Mouse (Mus musculus) left cerebral cortex, adult 2 months (tissue): ENCODE measurements around the gene Col27a1. TPM values are rescaled to one million over a fixed set of nuclear protein-coding genes. Genes with fewer than 3 reads are reported as not detected.

Experiments used
- DNase-seq, 2 experiments: peaks; one replicate each; pipeline ENCODE4 v3.0.0; 2021 to 2022; ENCODE audit warnings: low spot score in 2 of 2, mixed read lengths in 1 of 2; ENCODE audit errors: extremely low spot score in 1 of 2
- H3K27ac ChIP-seq: fragments of 200-600 bp; 2 replicates; pipeline ENCODE4 v1.8.1; 2022
- H3K4me3 ChIP-seq: fragments of 200-600 bp; 2 replicates; pipeline ENCODE4 v1.8.1; 2022
- CTCF ChIP-seq: fragments of 200-600 bp; IDR thresholded peaks from 2 replicates; pipeline ENCODE4 v1.8.1; 2022; ENCODE audit warnings: antibody characterized with exemption, mild to moderate bottlenecking, moderate library complexity
- intact Hi-C: fragments of 180-260 bp; cut with DNase I; formaldehyde crosslinking; loops from one replicate; pipeline ENCODE4 v1.15.1; 2025
- total RNA-seq, 2 experiments: library from RNA; stranded (reverse); gene quantifications; 2 replicates each; pipeline ENCODE4 v1.2.3; 2021

Col27a1 gene
- total RNA-seq, 2 experiments from 2014 or later: 4.6 to 4.9 TPM

DNA sequence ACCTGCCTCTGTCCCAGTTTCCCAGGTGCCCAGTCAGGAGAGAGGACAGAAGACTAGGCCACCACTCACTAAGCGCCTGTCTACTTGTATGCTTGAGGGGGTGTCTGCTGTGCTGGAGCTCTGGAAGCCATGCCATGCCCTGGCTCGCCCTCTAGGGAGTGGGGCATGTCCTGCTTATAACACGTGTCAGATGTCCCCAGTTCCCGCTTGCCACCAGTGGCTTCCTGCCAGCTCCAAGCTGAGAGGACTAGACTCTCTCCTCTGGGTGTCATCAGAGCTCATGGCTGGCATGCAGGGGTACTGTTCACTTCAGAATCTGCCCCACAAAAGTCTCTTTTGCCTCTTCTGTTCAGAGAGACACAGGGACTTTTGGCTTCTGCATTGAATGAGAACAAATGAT, 55.0 kb downstream of the Col27a1 start:
- intact Hi-C loops: no loop called here

DNA sequence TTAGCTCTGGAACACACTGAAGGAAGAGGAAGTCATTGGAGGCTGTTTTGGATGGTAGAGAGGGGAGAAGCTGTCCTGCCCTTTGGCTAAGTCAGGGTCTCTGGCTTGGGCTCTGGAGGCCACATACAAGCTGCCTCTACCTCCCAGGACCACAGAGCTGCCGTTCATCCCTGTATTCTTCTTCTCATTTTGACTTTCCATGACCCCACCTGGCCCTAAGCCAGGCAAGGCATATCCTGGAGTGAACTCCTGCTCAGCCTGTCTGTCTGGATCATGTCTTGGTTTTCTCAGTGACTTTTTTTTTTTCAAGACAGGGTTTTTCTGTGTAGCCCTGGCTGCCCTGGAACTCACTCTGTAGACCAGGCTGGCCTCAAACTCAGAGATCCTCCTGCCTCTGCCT, 60.7 kb downstream of the Col27a1 start:
- no peak for DNase-seq
- intact Hi-C loops: no loop called here
- Histone ChIP-seq H3K27ac (no peak overlapping the region), H3K4me3 (no peak overlapping the region)
- no peak for TF ChIP-seq CTCF

More for the DNA sequence above, 55.0 kb downstream of the Col27a1 start:
- H3K4me3 ChIP-seq: no peak overlapping the region
- H3K27ac ChIP-seq: no peak overlapping the region
- no peak for TF ChIP-seq CTCF
- DNase-seq: no peak

DNA sequence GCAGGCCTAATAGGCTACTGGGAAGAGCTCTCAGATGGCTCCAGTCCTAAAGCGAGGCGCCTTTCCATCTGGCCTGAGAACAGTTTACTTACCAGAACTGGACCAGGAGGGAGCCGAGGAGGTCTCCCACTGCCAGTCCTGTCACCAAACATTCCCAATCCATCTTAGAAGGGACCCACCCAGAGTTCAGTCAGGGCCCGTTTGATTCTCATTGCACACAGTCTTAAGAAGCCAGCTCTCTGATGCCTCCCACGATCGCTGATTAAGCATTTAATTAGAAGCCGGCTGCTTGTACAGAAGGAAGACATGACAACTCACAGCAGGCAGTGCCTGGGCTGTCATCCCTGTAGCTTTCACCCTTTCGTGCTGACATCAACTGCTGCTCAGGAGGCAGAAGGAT, 61.4 kb downstream of the Col27a1 start:
- Histone ChIP-seq H3K4me3 (no peak overlapping the region), H3K27ac (no peak overlapping the region)
- TF ChIP-seq CTCF: no peak
- intact Hi-C loops: no loop called here
- DNase-seq: peak in 1 of 2 experiments; percentile 27

DNA sequence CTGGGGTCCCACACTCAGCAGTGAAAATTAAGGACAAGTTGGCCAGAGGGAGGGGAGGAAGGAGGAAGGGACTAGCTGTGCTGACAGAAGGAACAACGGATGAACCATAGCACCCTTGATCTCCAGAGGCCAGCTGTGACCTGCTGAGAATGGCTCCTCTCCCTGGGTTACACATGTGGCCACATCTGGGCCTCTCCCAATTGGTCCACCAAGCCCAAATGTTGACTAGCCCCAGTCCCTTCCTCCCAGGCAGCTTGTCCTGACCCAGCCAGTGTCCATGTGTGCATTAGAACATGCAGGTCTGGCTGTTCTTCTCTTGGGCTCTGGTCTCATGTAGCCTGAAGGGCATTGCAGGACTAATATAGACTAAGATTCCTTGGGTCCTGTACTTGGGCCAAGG, 62.8 kb downstream of the Col27a1 start:
- Histone ChIP-seq H3K27ac (no peak overlapping the region), H3K4me3 (no peak overlapping the region)
- no peak for TF ChIP-seq CTCF
- intact Hi-C loops: no loop called here
- no peak for DNase-seq

DNA sequence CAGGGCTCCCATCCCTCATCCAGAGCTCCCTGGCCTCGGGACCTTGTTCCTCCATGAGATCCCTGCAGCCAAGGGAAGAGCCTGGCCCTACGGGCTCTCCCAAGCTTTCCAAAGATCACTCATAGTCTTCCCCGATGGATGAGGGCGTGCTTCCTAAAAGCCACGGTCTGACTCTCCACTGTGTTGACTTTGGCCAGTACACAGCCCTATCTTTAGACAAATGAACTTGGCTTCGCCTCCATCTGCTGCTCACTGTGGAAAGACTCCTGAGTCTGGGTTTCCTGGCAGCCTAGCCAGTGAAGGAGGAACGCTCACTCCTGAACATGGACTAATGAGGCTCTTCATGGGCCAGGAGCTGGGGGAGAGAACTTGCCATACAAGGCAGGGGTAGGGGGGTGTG, 65.0 kb downstream of the Col27a1 start:
- H3K4me3 ChIP-seq: no peak overlapping the region
- DNase-seq: no peak
- TF ChIP-seq CTCF: no peak
- intact Hi-C loops: no loop called here
- H3K27ac ChIP-seq: no peak overlapping the region

DNA sequence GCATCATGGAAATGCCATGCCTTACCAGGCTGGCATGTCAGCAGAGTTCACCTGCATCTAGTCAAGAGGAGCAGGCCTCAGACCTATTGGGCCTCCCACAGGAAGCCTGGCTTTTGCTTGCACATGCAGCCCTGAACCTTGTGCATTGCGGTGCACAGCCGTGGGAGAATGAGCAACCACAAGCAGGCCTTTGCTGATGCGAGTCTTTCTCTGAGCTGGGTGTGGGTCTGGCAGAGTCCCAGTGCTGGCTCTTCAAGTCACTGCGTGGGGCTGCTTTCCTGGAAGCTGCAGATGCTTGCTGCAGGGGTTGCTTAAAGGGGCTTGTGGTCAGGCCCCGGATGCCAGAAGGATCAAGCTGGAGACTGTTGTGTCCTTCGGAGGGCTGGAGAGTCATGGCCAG, 67.9 kb downstream of the Col27a1 start:
- Histone ChIP-seq H3K4me3 (no peak overlapping the region), H3K27ac (no peak overlapping the region)
- intact Hi-C loops: no loop called here
- TF ChIP-seq CTCF: no peak
- DNase-seq: peak in 1 of 2 experiments; percentile 23

DNA sequence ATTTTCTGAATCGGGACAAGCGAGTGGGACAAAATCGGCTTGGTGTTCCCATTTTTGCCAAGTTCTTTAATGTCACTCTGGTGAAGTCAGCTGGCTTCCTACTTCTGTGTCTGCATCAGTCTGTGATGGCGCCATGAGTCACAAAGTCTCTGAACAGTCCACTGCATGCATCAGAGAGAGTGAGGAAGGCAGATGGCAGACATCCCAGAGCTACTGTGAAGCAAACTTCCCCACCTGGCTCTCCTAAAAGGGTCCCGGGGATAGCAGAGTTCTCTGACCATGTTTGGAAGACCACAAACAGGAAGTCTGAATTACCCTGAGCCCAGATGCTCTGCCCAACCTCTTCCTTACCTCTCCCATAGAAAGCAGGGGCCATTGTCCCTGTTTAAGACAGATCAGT, 69.5 kb downstream of the Col27a1 start:
- no peak overlapping the region for H3K27ac ChIP-seq
- DNase-seq: peak in 1 of 2 experiments; percentile 30
- TF ChIP-seq CTCF: no peak
- intact Hi-C loops: no loop called here
- no peak overlapping the region for H3K4me3 ChIP-seq

DNA sequence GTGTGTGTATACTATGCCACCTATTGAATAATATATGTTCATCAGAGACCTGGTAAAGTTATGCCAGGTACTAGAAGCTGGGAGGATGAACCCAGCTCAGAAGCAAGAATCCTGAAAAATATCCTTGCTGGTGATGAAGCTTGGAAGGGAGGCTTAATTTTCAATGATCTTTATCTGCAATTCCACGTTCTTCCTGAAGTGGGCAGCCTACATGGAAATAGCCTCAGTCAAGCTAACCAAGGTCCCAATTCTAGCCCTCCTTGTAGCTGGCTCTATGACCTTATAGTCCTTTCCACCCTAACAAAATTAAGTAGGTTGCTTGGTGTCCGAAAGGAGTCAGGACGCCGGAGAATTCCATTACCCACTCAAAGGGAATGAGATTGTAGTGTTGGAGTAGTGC, 72.2 kb downstream of the Col27a1 start:
- DNase-seq: no peak
- intact Hi-C loops: no loop called here

DNA sequence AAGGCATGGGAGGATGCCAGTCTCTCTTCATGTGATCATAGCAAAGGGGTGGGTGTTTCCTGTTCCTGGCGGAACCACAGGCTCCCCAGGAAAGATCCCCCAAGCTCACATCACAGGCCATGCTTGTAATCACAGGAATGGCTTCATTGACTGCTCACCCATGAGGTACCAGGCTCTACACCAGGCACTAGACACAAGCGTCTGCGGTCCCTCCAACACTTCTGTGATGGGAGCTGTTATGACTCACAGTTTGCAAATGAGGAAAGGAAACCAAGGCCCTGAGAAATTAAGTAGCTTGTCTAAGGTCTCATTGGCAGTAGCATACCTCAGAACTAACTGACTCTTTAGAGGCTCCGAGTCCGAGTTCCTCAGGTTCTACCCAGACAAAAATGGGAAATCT, 74.7 kb downstream of the Col27a1 start:
- H3K27ac ChIP-seq: no peak overlapping the region
- no peak overlapping the region for H3K4me3 ChIP-seq
- intact Hi-C loops: no loop called here
- TF ChIP-seq CTCF: no peak
- no peak for DNase-seq

More for the DNA sequence above, 72.2 kb downstream of the Col27a1 start:
- peak; percentile 20 for TF ChIP-seq CTCF
- Histone ChIP-seq H3K4me3 (no peak overlapping the region), H3K27ac (no peak overlapping the region)

DNA sequence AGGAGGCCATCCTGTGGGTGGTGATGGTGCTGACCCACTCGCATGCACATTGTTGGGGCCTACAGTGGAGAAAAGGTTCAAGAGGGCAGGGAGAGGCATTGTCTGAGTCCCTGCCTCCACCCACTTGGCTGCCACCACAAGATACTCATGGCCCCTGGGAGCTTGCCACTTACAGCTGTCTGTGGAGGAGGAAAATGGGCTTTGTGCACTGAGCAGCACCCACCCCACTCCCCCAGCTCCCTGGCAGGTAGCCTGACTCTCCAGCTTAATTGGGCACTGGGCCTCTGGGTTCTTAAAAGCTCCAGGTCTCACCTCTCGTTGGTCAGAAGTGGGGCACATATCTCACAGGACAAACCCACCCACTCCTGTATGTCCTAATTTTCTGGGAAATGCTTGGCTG, 76.3 kb downstream of the Col27a1 start:
- intact Hi-C loops: loop anchor here (2.0 to 5.0 kb wide), 3 partner anchors 38 to 69 kb away; no protein-coding TSS in a partner anchor
- TF ChIP-seq CTCF: no peak
- Histone ChIP-seq H3K4me3 (no peak overlapping the region), H3K27ac (no peak overlapping the region)
- DNase-seq: peak; percentile 27 to 48

DNA sequence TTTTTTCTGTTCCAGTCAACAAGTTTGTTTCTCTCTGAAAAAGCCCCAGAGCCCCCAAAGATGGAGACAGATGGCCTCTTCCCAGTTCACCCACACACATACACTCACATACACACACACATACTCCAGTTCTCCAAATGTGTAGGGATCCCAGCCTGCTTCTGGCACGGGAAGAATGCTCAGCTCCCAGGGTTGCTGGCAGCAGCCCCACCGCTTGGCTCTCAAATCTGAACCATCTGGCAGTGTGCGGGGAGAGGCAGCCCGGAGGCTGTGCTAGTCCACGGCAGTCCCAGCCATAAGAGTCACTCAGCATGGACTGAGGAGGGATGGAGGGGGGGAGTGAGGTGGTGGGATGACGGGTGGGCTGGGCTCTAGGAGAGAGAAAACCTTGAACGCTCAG, 77.3 kb downstream of the Col27a1 start:
- H3K27ac ChIP-seq: no peak overlapping the region
- peak; percentile 84 to 89 for DNase-seq
- TF ChIP-seq CTCF: no peak
- intact Hi-C loops: loop anchor here (2.0 to 5.0 kb wide), 3 partner anchors 39 to 70 kb away; no protein-coding TSS in a partner anchor
- H3K4me3 ChIP-seq: no peak overlapping the region

DNA sequence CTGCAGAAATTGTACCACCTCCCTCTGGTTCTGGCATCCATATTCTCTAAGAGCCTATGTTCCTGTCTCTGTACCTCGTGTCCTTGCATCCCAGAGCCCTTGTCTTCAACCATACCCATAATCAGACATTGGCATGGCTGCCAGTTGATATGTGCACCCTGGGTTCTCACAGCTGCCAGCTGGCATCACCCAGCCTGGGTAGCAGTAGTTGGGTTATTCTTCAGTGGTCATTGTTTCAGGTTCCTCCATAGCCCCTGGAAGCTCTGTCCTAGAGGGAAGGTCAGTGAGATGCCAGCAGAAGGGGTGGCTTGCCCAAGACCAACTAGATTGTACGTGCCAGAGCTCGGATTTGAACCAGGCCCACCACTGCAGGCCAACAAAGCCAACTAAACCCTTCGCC, 77.9 kb downstream of the Col27a1 start:
- TF ChIP-seq CTCF: no peak
- DNase-seq: no peak
- intact Hi-C loops: loop anchor here (2.0 to 5.0 kb wide), 3 partner anchors 39 to 71 kb away; no protein-coding TSS in a partner anchor
- no peak overlapping the region for H3K4me3 ChIP-seq
- H3K27ac ChIP-seq: no peak overlapping the region

DNA sequence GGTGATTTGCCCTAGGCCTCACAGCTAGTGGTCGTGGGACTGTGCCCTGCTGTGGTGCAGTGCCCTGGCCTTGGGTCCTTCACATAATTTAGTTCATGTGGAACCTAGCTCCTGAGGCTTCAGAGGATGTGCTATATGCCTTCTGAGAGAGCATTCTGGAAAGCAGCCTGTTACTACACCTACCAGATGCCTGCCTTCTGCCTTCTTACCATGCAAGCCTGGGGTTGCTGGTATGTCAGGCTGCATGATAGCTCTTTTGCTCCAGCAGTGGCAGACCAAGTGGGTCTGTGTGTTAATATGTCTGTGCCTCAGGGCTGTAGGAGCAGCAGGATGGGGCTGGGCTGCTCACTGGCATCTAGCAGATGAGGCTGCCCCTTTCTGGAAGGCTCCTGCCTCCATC, 81.8 kb downstream of the Col27a1 start:
- TF ChIP-seq CTCF: no peak
- Histone ChIP-seq H3K27ac (no peak overlapping the region), H3K4me3 (no peak overlapping the region)
- intact Hi-C loops: no loop called here
- DNase-seq: no peak

DNA sequence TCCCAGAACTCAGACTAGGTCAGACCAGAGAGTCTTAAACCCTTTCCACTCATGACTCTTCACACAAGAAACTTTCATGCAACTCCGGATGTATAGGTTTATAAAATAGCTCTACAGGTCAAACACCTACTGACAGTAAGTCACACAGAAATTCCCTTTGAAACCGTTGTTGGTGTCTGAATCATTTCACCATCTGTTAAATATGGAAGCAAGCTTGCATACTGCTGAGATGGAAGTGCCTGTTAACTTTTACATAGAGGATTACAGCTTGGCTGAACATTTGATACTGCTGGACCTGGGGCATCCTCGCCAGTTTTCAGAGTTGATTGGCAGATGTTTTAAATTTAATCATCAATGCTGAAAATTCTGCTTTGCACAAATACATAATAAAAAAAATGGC, 82.5 kb downstream of the Col27a1 start:
- intact Hi-C loops: no loop called here
- Histone ChIP-seq H3K27ac (no peak overlapping the region), H3K4me3 (no peak overlapping the region)
- TF ChIP-seq CTCF: no peak
- no peak for DNase-seq
